Mouse (Mus musculus): Measurements from ENCODE around the gene Slc35e2. TPM values are rescaled to one million over a fixed set of nuclear protein-coding genes. Genes with fewer than 3 reads are reported as not detected.

Gene Slc35e2
- polyA plus RNA-seq, 1 experiment from 2014 or later = 5.6 TPM

DNA sequence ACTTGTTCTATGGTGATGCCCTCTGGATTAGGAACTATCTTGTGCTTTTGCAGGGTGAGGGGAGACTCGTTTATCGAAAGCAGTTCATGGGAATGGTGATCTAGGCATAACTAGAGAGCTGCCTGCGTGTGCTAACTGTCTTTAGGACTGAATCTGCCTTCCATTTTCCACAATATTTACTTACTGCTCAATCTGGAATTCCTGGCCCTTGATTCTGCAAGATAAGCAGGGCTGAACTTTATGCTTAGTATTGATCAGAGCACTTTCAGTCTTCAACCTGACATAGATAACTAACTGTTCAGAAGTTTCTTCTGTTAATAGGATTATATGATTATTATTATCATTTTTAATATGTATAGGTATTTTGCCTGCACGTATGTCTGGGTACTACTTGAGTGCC, 3.9 kb downstream of the Slc35e2 start:
- no peak for DNase-seq
- H3K27ac ChIP-seq (ENCODE audit: low read depth) = peak overlapping the region; percentile 63
- peaks cover 23% of the 10 kb centered on the region for H3K4me1 ChIP-seq (ENCODE audit: insufficient read depth)

DNA sequence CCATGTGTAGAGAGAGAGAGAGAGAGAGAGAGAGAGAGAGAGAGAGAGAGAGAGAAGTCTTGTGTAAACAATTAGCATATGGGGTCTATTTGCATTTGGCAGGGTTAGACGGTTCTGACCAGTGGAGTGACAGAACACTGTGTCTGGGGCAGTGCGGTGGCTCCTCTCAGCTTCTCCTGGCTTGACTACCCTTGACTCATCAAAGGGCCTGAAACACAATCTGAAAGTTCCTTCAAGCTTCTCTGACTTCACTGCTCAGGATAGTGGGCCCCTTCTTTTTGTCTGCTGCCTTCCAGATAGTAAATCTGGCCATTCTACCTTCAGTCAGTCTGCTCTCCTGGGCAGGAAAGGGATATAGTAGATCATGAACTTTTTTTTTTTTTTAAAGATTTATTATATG, 5.6 kb downstream of the Slc35e2 start:
- H3K9ac ChIP-seq (replicated peaks) = no peak overlapping the region
- TF ChIP-seq EP300 (IDR thresholded peaks at IDR 0.05; ENCODE audit: low read depth) (no peak), CTCF (IDR thresholded peaks at IDR 0.05; ENCODE audit: low read depth) (no peak)
- H3K27ac ChIP-seq (ENCODE audit: low read depth) = no peak overlapping the region; the same call in 1 of the 2 replicates
- no peaks in the 10 kb centered on the region for H3K9me3 ChIP-seq (ENCODE audit: low read length)
- ATAC-seq = no peak
- peaks cover 23% of the 10 kb centered on the region for H3K4me1 ChIP-seq (ENCODE audit: insufficient read depth)
- 63% methylated on average over 2 of the region's 2 CpGs for WGBS (ENCODE audit: insufficient replicate concordance)
- no peaks in the 10 kb centered on the region for H3K27me3 ChIP-seq (ENCODE audit: insufficient read depth, low read length)
- H3K4me3 ChIP-seq (ENCODE audit: low read depth, low read length) = no peak overlapping the region
- H3K4me2 ChIP-seq (ENCODE audit: low read depth, low read length) = no peak overlapping the region
- no peak for DNase-seq
- peaks cover 20% of the 10 kb centered on the region for H3K36me3 ChIP-seq (replicated peaks; ENCODE audit: insufficient read depth, low read length)

More for the DNA sequence above, 3.9 kb downstream of the Slc35e2 start:
- Histone ChIP-seq H3K4me3 (ENCODE audit: low read depth, low read length) (no peak overlapping the region), H3K4me2 (ENCODE audit: low read depth, low read length) (peak overlapping the region; percentile 39; the same call in 1 of the 2 replicates), H3K27me3 (ENCODE audit: insufficient read depth, low read length) (no peaks in the 10 kb centered on the region), H3K36me3 (replicated peaks; ENCODE audit: insufficient read depth, low read length) (peaks cover 7% of the 10 kb centered on the region), H3K9me3 (ENCODE audit: low read length) (no peaks in the 10 kb centered on the region), H3K9ac (replicated peaks) (no peak overlapping the region)
- ATAC-seq = no peak
- 69% methylated on average over 4 of the region's 4 CpGs for WGBS (ENCODE audit: insufficient replicate concordance)
- no peak for TF ChIP-seq CTCF (IDR thresholded peaks at IDR 0.05; ENCODE audit: low read depth)
- TF ChIP-seq EP300 (IDR thresholded peaks at IDR 0.05; ENCODE audit: low read depth) = no peak

DNA sequence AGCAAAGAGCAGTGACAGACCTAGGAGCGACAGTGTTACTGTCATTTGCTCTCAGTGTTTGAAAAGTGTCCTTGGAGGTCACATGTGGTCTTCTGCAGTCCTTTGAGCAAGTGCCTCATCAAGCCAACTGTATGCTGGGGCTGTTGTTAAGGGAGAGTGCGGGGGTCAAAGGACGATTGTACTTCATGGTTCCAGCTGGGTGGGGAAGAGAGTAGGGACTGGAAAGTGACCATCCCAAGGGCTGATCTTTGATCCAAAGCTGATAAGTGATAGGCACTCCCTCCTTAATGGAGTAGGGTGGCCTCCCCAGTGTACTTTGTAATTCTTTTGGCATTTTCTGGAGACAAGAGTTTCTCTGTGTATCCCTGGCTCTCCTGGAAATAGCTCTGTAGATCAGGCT, 10.6 kb downstream of the Slc35e2 start:
- DNase-seq (no peak), ATAC-seq (no peak)
- Histone ChIP-seq H3K27me3 (ENCODE audit: insufficient read depth, low read length) (no peaks in the 10 kb centered on the region), H3K9me3 (ENCODE audit: low read length) (no peaks in the 10 kb centered on the region), H3K36me3 (replicated peaks; ENCODE audit: insufficient read depth, low read length) (peaks cover 59% of the 10 kb centered on the region), H3K4me1 (ENCODE audit: insufficient read depth) (no peaks in the 10 kb centered on the region; the same call in 1 of the 2 replicates), H3K9ac (replicated peaks) (no peak overlapping the region), H3K4me2 (ENCODE audit: low read depth, low read length) (no peak overlapping the region), H3K27ac (ENCODE audit: low read depth) (no peak overlapping the region), H3K4me3 (ENCODE audit: low read depth, low read length) (no peak overlapping the region)
- no peak for TF ChIP-seq EP300 (IDR thresholded peaks at IDR 0.05; ENCODE audit: low read depth)
- TF ChIP-seq CTCF (IDR thresholded peaks at IDR 0.05; ENCODE audit: low read depth) = no peak
- WGBS (ENCODE audit: insufficient replicate concordance) = 85% methylated on average over 3 of the region's 3 CpGs

DNA sequence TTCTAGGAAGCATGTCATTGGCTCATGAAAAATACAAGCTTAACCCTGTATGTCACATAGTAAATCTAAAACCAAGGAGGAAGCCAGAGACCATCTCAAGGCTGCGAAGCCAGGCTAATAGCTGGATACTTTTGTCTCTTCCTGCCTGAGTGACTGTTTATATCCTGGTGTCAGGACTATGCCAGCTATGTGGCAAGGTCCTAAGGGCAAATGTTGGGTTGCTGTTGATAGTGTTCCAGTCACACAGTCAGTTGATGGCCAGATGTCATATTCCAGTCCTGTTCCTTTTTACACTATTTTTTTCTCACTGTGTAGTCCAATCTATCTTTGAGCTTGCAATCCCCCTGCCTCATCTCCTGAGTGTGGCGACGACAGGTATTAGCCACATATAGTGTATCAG, 12.0 kb downstream of the Slc35e2 start:
- Histone ChIP-seq H3K27ac (ENCODE audit: low read depth) (no peak overlapping the region), H3K4me1 (ENCODE audit: insufficient read depth) (no peaks in the 10 kb centered on the region), H3K4me3 (ENCODE audit: low read depth, low read length) (no peak overlapping the region), H3K4me2 (ENCODE audit: low read depth, low read length) (no peak overlapping the region), H3K9me3 (ENCODE audit: low read length) (no peaks in the 10 kb centered on the region), H3K36me3 (replicated peaks; ENCODE audit: insufficient read depth, low read length) (peaks cover 72% of the 10 kb centered on the region), H3K27me3 (ENCODE audit: insufficient read depth, low read length) (no peaks in the 10 kb centered on the region), H3K9ac (replicated peaks) (no peak overlapping the region)
- no peak for DNase-seq
- 89% methylated on average over 3 of the region's 3 CpGs for WGBS (ENCODE audit: insufficient replicate concordance)
- ATAC-seq = no peak
- TF ChIP-seq CTCF (IDR thresholded peaks at IDR 0.05; ENCODE audit: low read depth) (no peak), EP300 (IDR thresholded peaks at IDR 0.05; ENCODE audit: low read depth) (no peak)

DNA sequence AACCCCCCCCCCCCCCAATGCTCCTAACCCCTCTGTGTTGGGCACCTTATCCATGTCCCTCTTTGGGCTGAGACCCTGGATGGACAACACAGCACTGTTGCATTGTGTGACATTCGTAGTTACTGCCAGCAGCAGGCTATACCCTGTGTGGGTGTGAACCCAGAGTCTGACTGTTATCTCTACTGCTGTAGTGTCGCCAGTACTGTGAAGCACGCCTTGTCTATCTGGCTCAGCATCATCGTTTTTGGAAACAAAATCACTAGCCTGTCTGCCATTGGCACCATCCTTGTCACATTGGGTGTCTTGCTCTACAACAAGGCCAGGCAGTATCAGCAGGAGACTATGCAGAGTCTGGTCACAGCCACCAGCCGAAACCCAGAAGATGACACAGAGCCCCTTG, 17.1 kb downstream of the Slc35e2 start:
- peaks cover 1% of the 10 kb centered on the region for H3K4me1 ChIP-seq (ENCODE audit: insufficient read depth)
- no peaks in the 10 kb centered on the region for H3K27me3 ChIP-seq (ENCODE audit: insufficient read depth, low read length)
- WGBS (ENCODE audit: insufficient replicate concordance) = 63% methylated on average over 5 of the region's 5 CpGs
- H3K27ac ChIP-seq (ENCODE audit: low read depth) = no peak overlapping the region
- no peak for ATAC-seq
- H3K4me3 ChIP-seq (ENCODE audit: low read depth, low read length) = no peak overlapping the region
- DNase-seq = no peak
- H3K9me3 ChIP-seq (ENCODE audit: low read length) = no peaks in the 10 kb centered on the region
- H3K4me2 ChIP-seq (ENCODE audit: low read depth, low read length) = no peak overlapping the region
- H3K36me3 ChIP-seq (replicated peaks; ENCODE audit: insufficient read depth, low read length) = peaks cover 60% of the 10 kb centered on the region
- TF ChIP-seq CTCF (IDR thresholded peaks at IDR 0.05; ENCODE audit: low read depth) (no peak), EP300 (IDR thresholded peaks at IDR 0.05; ENCODE audit: low read depth) (no peak)
- H3K9ac ChIP-seq (replicated peaks) = no peak overlapping the region

DNA sequence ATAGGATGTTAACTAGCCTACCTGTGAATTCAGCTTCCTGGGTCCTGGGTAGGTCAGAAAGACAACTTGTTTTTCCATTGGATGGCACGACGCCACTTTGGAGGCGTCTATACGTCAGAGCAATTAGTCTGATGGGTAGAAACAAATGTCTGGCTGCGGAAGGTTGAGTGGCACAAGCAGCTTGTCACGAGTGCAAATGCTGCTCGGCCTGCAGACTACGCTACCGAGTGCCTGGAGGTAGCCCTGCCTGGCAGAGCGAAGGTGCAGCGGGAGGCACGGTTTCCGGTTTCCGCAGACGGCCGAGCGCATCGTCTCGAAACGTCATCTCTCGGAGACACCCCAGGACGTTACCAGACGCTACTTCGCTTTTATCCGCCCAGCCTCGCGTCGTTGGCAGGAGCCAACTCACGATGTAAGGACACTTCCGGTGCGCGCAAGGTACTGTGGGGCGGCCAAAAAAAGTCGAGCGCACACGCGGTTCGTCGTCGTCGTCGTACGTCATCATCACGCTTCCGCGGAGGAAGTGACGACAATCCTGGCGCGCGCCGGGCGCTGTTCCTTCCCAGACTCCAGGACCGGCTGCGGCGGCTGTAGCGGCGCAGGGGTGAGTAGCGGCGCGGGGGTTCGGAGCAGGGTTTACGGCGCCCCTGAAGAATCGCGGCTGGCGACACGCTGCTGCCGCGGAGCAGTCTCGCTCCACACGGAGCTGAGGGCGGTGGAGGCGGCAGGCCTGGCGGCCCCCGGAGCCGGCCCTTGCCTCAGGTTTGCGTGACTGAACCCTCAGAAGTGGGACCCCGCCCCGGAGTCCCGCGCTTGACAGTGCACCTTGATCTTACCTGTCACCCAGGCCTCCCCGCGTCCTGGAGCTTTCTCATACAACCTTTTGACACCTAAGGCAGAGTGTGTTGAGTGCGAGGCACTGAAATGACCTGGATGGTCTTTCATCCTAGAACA, 23.4 kb downstream of the Slc35e2 start, which contains the start of gene Cdk11b:
Gene Cdk11b (plus strand): TSS at position 517 of the 954 bp plus-strand sequence.
- Histone ChIP-seq H3K27ac (ENCODE audit: low read depth) (peak within 1 kb of the TSS; percentile 93), H3K4me3 (ENCODE audit: low read depth, low read length) (peak within 1 kb of the TSS; percentile 65), H3K4me2 (ENCODE audit: low read depth, low read length) (peak within 1 kb of the TSS; percentile 78), H3K36me3 (replicated peaks; ENCODE audit: insufficient read depth, low read length) (peaks cover 29% of the 10 kb centered on the region), H3K4me1 (ENCODE audit: insufficient read depth) (peaks cover 10% of the 10 kb centered on the region), H3K9ac (replicated peaks) (peak within 1 kb of the TSS; percentile 68), H3K9me3 (ENCODE audit: low read length) (no peaks in the 10 kb centered on the region), H3K27me3 (ENCODE audit: insufficient read depth, low read length) (no peaks in the 10 kb centered on the region)
- peak; percentile 100 for ATAC-seq
- no peak; the same call in 1 of the 2 replicates for TF ChIP-seq EP300 (IDR thresholded peaks at IDR 0.05; ENCODE audit: low read depth)
- no peak for TF ChIP-seq CTCF (IDR thresholded peaks at IDR 0.05; ENCODE audit: low read depth)
- peak; percentile 97 for DNase-seq
- under 1% methylated on average over 84 of the region's 84 CpGs for WGBS (ENCODE audit: insufficient replicate concordance)

All from liver, postnatal 0 days (tissue).